Mouse (Mus musculus) neural tube, embryonic 13.5 days (tissue): Measurements from ENCODE around the gene Asah2. TPM values are rescaled to one million over a fixed set of nuclear protein-coding genes. Genes with fewer than 3 reads are reported as not detected.
"Not testable (repeated sequence)": the region's sequence is repeated elsewhere in the genome, so short reads cannot be mapped to it uniquely, and the experiment has no call there.

ENCODE experiments used
- ATAC-seq: fragments of 200-750 bp; cut with Nextera tagmentation; 2 replicates; pipeline ENCODE4 v1.8.0; 2017; ENCODE audit warnings: low read depth, mild to moderate bottlenecking, moderate TSS enrichment, moderate library complexity
- H3K27ac ChIP-seq: fragments of 300-500 bp; sonication (generic); replicated peaks from 2 replicates; pipeline ENCODE4 v1.5.1; 2015; ENCODE audit warnings: moderate library complexity, mild to moderate bottlenecking, inconsistent platforms
- H3K27me3 ChIP-seq: fragments of 300-500 bp; sonication (generic); 2 replicates; pipeline ENCODE4 v1.6.1; 2015; ENCODE audit warnings: mild to moderate bottlenecking, inconsistent platforms
- H3K36me3 ChIP-seq: fragments of 300-500 bp; sonication (generic); 2 replicates; pipeline ENCODE4 v1.6.1; 2015; ENCODE audit warnings: mild to moderate bottlenecking, inconsistent platforms
- H3K4me1 ChIP-seq: fragments of 300-500 bp; sonication (generic); replicated peaks from 2 replicates; pipeline ENCODE4 v1.6.1; 2015; ENCODE audit warnings: inconsistent platforms
- H3K4me2 ChIP-seq: fragments of 300-500 bp; sonication (generic); 2 replicates; pipeline ENCODE4 v1.6.1; 2015; ENCODE audit warnings: inconsistent platforms, mild to moderate bottlenecking, moderate library complexity
- H3K4me3 ChIP-seq: fragments of 300-500 bp; sonication (generic); 2 replicates; pipeline ENCODE4 v1.5.1; 2015; ENCODE audit warnings: mild to moderate bottlenecking, inconsistent platforms
- H3K9ac ChIP-seq: fragments of 300-500 bp; sonication (generic); 2 replicates; pipeline ENCODE4 v1.6.1; 2015; ENCODE audit warnings: moderate library complexity, mild to moderate bottlenecking, inconsistent platforms
- H3K9me3 ChIP-seq: fragments of 300-500 bp; sonication (generic); 2 replicates; pipeline ENCODE4 v1.6.1; 2016; ENCODE audit warnings: inconsistent platforms
- WGBS: fragments of 180-500 bp; shearing (Covaris S2); methylation state at CpG from one replicate; pipeline ENCODE4 v1.1.7; 2015; 5-methylcytosine and 5-hydroxymethylcytosine counted together
- polyA plus RNA-seq: library from polyadenylated mRNA; unstranded; fragments of >200 nt; fragmentation: Nextera tagmentation; extraction: Ambion mirVana; gene quantifications from 2 replicates; pipeline ENCODE4 v1.2.1, GENCODE M21; 2015

Gene Asah2
- 0.77 and 0.93 TPM in 2 replicates for polyA plus RNA-seq

- Histone ChIP-seq H3K27ac (peak within 1 kb of the TSS; percentile 80), H3K9ac (peak within 1 kb of the TSS; percentile 91), H3K9me3 (no peaks in the 10 kb centered on the region), H3K4me1 (peaks cover 3% of the 10 kb centered on the region; the same call in 1 of the 2 replicates), H3K27me3 (no peaks in the 10 kb centered on the region), H3K4me3 (peak within 1 kb of the TSS; percentile 58), H3K4me2 (peak within 1 kb of the TSS; percentile 63), H3K36me3 (no peaks in the 10 kb centered on the region)
- peak; percentile 90 for ATAC-seq
- WGBS = 0% methylated on average over 19 of the region's 28 CpGs
Measured at GRCm38 (mm10) chr19:32107771-32108306, at the start of gene Asah2. TSS of gene Asah2 (minus strand) at chr19:32108211.

- no peak for ATAC-seq
- 95% methylated on average over 6 of the region's 6 CpGs for WGBS
Measured at GRCm38 (mm10) chr19:32157045-32157444, 49.0 kb upstream of the Asah2 start.

GRCm38 (mm10) chr19:32152529-32152928, 44.5 kb upstream of the Asah2 start:
- Histone ChIP-seq H3K36me3 (no peaks in the 10 kb centered on the region), H3K4me2 (no peak overlapping the region), H3K9me3 (no peaks in the 10 kb centered on the region), H3K4me1 (no peaks in the 10 kb centered on the region), H3K27ac (no peak overlapping the region), H3K9ac (no peak overlapping the region), H3K27me3 (no peaks in the 10 kb centered on the region), H3K4me3 (no peak overlapping the region)
- WGBS = 84% methylated on average over 6 of the region's 6 CpGs
- ATAC-seq = no peak

More at GRCm38 (mm10) chr19:32157045-32157444, 49.0 kb upstream of the Asah2 start:
- Histone ChIP-seq H3K4me3 (no peak overlapping the region), H3K4me2 (no peak overlapping the region), H3K9me3 (no peaks in the 10 kb centered on the region), H3K27ac (no peak overlapping the region), H3K27me3 (no peaks in the 10 kb centered on the region), H3K36me3 (peaks cover 19% of the 10 kb centered on the region), H3K4me1 (no peaks in the 10 kb centered on the region), H3K9ac (no peak overlapping the region)

- Histone ChIP-seq H3K27ac (no peak overlapping the region), H3K4me3 (no peak overlapping the region), H3K4me2 (no peak overlapping the region), H3K9ac (no peak overlapping the region), H3K4me1 (no peaks in the 10 kb centered on the region), H3K9me3 (no peaks in the 10 kb centered on the region), H3K36me3 (no peaks in the 10 kb centered on the region), H3K27me3 (no peaks in the 10 kb centered on the region)
- 89% methylated on average over 5 of the region's 5 CpGs for WGBS
- ATAC-seq = no peak
Measured at GRCm38 (mm10) chr19:32148710-32149109, 40.7 kb upstream of the Asah2 start.

- WGBS = 85% methylated on average over 6 of the region's 6 CpGs
Measured at GRCm38 (mm10) chr19:32142383-32142782, 34.4 kb upstream of the Asah2 start.

GRCm38 (mm10) chr19:32138361-32139088, 30.5 kb upstream of the Asah2 start:
- H3K4me1 ChIP-seq = peaks cover 5% of the 10 kb centered on the region; the same call in 1 of the 2 replicates
- no peaks in the 10 kb centered on the region for H3K9me3 ChIP-seq
- H3K4me3 ChIP-seq = no peak overlapping the region
- H3K9ac ChIP-seq = no peak overlapping the region
- ATAC-seq = no peak
- H3K27ac ChIP-seq = no peak overlapping the region
- H3K4me2 ChIP-seq = no peak overlapping the region
- no peaks in the 10 kb centered on the region for H3K27me3 ChIP-seq
- WGBS = 88% methylated on average over 14 of the region's 14 CpGs
- no peaks in the 10 kb centered on the region for H3K36me3 ChIP-seq

More at GRCm38 (mm10) chr19:32142383-32142782, 34.4 kb upstream of the Asah2 start:
- Histone ChIP-seq H3K9ac (no peak overlapping the region), H3K4me2 (no peak overlapping the region), H3K4me1 (no peaks in the 10 kb centered on the region), H3K27me3 (no peaks in the 10 kb centered on the region), H3K36me3 (no peaks in the 10 kb centered on the region), H3K4me3 (no peak overlapping the region), H3K9me3 (no peaks in the 10 kb centered on the region), H3K27ac (no peak overlapping the region)
- ATAC-seq = no peak

GRCm38 (mm10) chr19:32137904-32138303, 29.9 kb upstream of the Asah2 start:
- 86% methylated on average over 5 of the region's 5 CpGs for WGBS
- no peak overlapping the region for H3K9ac ChIP-seq

GRCm38 (mm10) chr19:32136888-32137625, 29.0 kb upstream of the Asah2 start:
- H3K9ac ChIP-seq = no peak overlapping the region
- H3K4me2 ChIP-seq = no peak overlapping the region
- H3K4me1 ChIP-seq = peaks cover 5% of the 10 kb centered on the region; the same call in 1 of the 2 replicates
- no peaks in the 10 kb centered on the region for H3K36me3 ChIP-seq
- no peaks in the 10 kb centered on the region for H3K9me3 ChIP-seq
- no peak for ATAC-seq
- WGBS = 50% methylated on average over 4 of the region's 4 CpGs
- H3K4me3 ChIP-seq = no peak overlapping the region
- no peak overlapping the region for H3K27ac ChIP-seq
- H3K27me3 ChIP-seq = no peaks in the 10 kb centered on the region

More at GRCm38 (mm10) chr19:32137904-32138303, 29.9 kb upstream of the Asah2 start:
- Histone ChIP-seq H3K9me3 (no peaks in the 10 kb centered on the region), H3K4me1 (peaks cover 5% of the 10 kb centered on the region; the same call in 1 of the 2 replicates), H3K27ac (no peak overlapping the region), H3K27me3 (no peaks in the 10 kb centered on the region), H3K4me2 (no peak overlapping the region), H3K36me3 (no peaks in the 10 kb centered on the region), H3K4me3 (no peak overlapping the region)
- no peak for ATAC-seq

- WGBS = 94% methylated on average over 16 of the region's 17 CpGs
- ATAC-seq = peak; percentile 56
- H3K4me3 ChIP-seq, H3K4me1 ChIP-seq, H3K27ac ChIP-seq, H3K9ac ChIP-seq, H3K27me3 ChIP-seq, H3K9me3 ChIP-seq, H3K4me2 ChIP-seq, H3K36me3 ChIP-seq: not testable (repeated sequence)
Measured at GRCm38 (mm10) chr19:32131707-32132488, 23.9 kb upstream of the Asah2 start.

- WGBS = 93% methylated on average over 8 of the region's 8 CpGs
- no peak overlapping the region for H3K9ac ChIP-seq
- no peak overlapping the region for H3K4me3 ChIP-seq
- no peak for ATAC-seq
- no peaks in the 10 kb centered on the region for H3K4me1 ChIP-seq
- H3K4me2 ChIP-seq = no peak overlapping the region
- H3K27ac ChIP-seq = no peak overlapping the region
- no peaks in the 10 kb centered on the region for H3K9me3 ChIP-seq
- peaks cover 4% of the 10 kb centered on the region for H3K36me3 ChIP-seq
- H3K27me3 ChIP-seq = no peaks in the 10 kb centered on the region
Measured at GRCm38 (mm10) chr19:32129281-32129680, 21.3 kb upstream of the Asah2 start.

GRCm38 (mm10) chr19:32127180-32127850, 19.3 kb upstream of the Asah2 start:
- no peaks in the 10 kb centered on the region for H3K4me1 ChIP-seq
- H3K9me3 ChIP-seq = no peaks in the 10 kb centered on the region
- WGBS = 79% methylated on average over 10 of the region's 10 CpGs
- ATAC-seq = no peak
- H3K36me3 ChIP-seq = peaks cover 11% of the 10 kb centered on the region
- no peak overlapping the region for H3K27ac ChIP-seq
- H3K4me3 ChIP-seq = no peak overlapping the region
- no peaks in the 10 kb centered on the region for H3K27me3 ChIP-seq
- no peak overlapping the region for H3K9ac ChIP-seq
- no peak overlapping the region for H3K4me2 ChIP-seq
